Mouse (Mus musculus): ENCODE results near the gene Gtdc1. TPM values are rescaled to one million over a fixed set of nuclear protein-coding genes. Genes with fewer than 3 reads are reported as not detected.

Gtdc1 gene
- polyA plus RNA-seq, 1 experiment from 2014 or later = 19.5 TPM

- Histone ChIP-seq H3K9ac (replicated peaks) (no peak overlapping the region), H3K4me1 (replicated peaks) (no peaks in the 10 kb centered on the region; the same call in 1 of the 2 replicates), H3K4me3 (replicated peaks) (no peak overlapping the region), H3K9me3 (no peaks in the 10 kb centered on the region), H3K4me2 (replicated peaks) (no peak overlapping the region), H3K27me3 (no peaks in the 10 kb centered on the region), H3K36me3 (no peaks in the 10 kb centered on the region), H3K27ac (no peak overlapping the region)
- ATAC-seq = no peak
- WGBS = 72% methylated on average over 3 of the region's 3 CpGs
These were observed 28.8 kb upstream of the Gtdc1 start for GRCm38 (mm10) chr2:44956232-44956631.

- no peak overlapping the region for H3K4me2 ChIP-seq (replicated peaks)
- ATAC-seq = no peak
- no peak overlapping the region for H3K27ac ChIP-seq
- H3K9ac ChIP-seq (replicated peaks) = no peak overlapping the region
- H3K9me3 ChIP-seq = no peaks in the 10 kb centered on the region
- no peak overlapping the region for H3K4me3 ChIP-seq (replicated peaks)
- H3K27me3 ChIP-seq = no peaks in the 10 kb centered on the region
- no peaks in the 10 kb centered on the region; the same call in 1 of the 2 replicates for H3K4me1 ChIP-seq (replicated peaks)
- WGBS = 93% methylated on average over 6 of the region's 6 CpGs
- no peaks in the 10 kb centered on the region for H3K36me3 ChIP-seq
These were observed 28.0 kb upstream of the Gtdc1 start for GRCm38 (mm10) chr2:44955506-44955905.

GRCm38 (mm10) chr2:44954180-44954579, 26.7 kb upstream of the Gtdc1 start:
- H3K9me3 ChIP-seq = no peaks in the 10 kb centered on the region
- H3K27me3 ChIP-seq = no peaks in the 10 kb centered on the region
- H3K4me1 ChIP-seq (replicated peaks) = no peaks in the 10 kb centered on the region; the same call in 1 of the 2 replicates
- H3K4me3 ChIP-seq (replicated peaks) = no peak overlapping the region
- no peak overlapping the region for H3K4me2 ChIP-seq (replicated peaks)
- no peak overlapping the region for H3K9ac ChIP-seq (replicated peaks)
- H3K36me3 ChIP-seq = no peaks in the 10 kb centered on the region
- H3K27ac ChIP-seq = no peak overlapping the region
- no peak for ATAC-seq
- 87% methylated on average over 1 of the region's 1 CpGs for WGBS

GRCm38 (mm10) chr2:44952830-44953422, 25.5 kb upstream of the Gtdc1 start:
- Histone ChIP-seq H3K4me1 (replicated peaks) (no peaks in the 10 kb centered on the region; the same call in 1 of the 2 replicates), H3K9ac (replicated peaks) (no peak overlapping the region), H3K9me3 (no peaks in the 10 kb centered on the region), H3K27me3 (no peaks in the 10 kb centered on the region), H3K36me3 (no peaks in the 10 kb centered on the region), H3K27ac (no peak overlapping the region), H3K4me2 (replicated peaks) (no peak overlapping the region), H3K4me3 (replicated peaks) (no peak overlapping the region)
- WGBS = 23% methylated on average over 6 of the region's 6 CpGs
- no peak for ATAC-seq

- WGBS = 63% methylated on average over 4 of the region's 4 CpGs
- no peaks in the 10 kb centered on the region; the same call in 1 of the 2 replicates for H3K4me1 ChIP-seq (replicated peaks)
- H3K9ac ChIP-seq (replicated peaks) = no peak overlapping the region
- no peak for ATAC-seq
- H3K36me3 ChIP-seq = no peaks in the 10 kb centered on the region
- no peak overlapping the region for H3K4me2 ChIP-seq (replicated peaks)
- H3K4me3 ChIP-seq (replicated peaks) = no peak overlapping the region
- no peaks in the 10 kb centered on the region for H3K27me3 ChIP-seq
- H3K9me3 ChIP-seq = no peaks in the 10 kb centered on the region
- H3K27ac ChIP-seq = no peak overlapping the region
These were observed 24.3 kb upstream of the Gtdc1 start for GRCm38 (mm10) chr2:44951651-44952213.

- no peaks in the 10 kb centered on the region for H3K4me1 ChIP-seq (replicated peaks)
- no peaks in the 10 kb centered on the region for H3K27me3 ChIP-seq
- no peak overlapping the region for H3K4me3 ChIP-seq (replicated peaks)
- WGBS = 93% methylated on average over 2 of the region's 2 CpGs
- H3K27ac ChIP-seq = no peak overlapping the region
- no peaks in the 10 kb centered on the region for H3K9me3 ChIP-seq
- H3K9ac ChIP-seq (replicated peaks) = no peak overlapping the region
- H3K4me2 ChIP-seq (replicated peaks) = no peak overlapping the region
- ATAC-seq = no peak
- no peaks in the 10 kb centered on the region for H3K36me3 ChIP-seq
These were observed 17.2 kb upstream of the Gtdc1 start for GRCm38 (mm10) chr2:44944689-44945088.

DNA sequence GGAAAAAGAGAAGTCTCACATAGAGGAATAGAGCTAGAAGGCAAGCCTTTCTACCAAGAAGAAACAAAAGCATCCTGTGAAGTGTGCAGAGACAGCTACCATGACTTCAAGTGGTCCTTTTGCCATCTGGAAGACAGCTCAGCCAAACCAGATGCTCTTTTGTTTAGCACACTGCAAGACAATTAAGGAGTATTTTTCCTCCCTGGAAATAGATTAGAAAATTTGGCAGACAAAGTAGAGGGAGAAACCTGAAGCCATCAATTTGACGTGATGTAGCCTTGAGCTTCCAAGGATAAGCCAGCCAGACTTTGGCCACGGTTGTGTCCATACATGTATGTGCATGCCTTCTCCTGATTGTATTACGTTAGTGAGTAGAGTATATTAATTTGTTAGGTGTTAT, 3.5 kb upstream of the Gtdc1 start:
- no peak overlapping the region for H3K9ac ChIP-seq (replicated peaks)

DNA sequence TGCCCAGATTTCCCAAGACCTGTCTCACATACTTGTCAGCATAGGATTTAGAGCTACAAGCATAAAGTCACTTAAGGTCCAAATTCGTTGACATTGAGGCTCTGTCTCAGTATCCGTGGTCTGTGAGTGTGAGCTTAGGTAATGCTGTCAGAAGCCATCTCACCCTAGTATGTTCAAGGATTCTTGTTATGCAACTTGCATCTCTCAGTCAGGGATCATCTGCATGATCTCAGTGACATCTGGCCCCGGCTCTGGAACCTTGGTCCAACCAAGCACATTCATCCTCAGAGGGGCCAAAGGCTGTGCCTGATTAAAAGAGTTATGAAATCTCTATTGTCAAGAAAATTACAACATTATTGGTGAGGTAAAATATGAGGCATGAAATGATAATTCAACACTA, 1.2 kb upstream of the Gtdc1 start:
- Histone ChIP-seq H3K27me3 (no peaks in the 10 kb centered on the region), H3K36me3 (no peaks in the 10 kb centered on the region), H3K4me3 (replicated peaks) (no peak overlapping the region), H3K4me2 (replicated peaks) (no peak overlapping the region), H3K9ac (replicated peaks) (no peak overlapping the region), H3K4me1 (replicated peaks) (peaks cover 11% of the 10 kb centered on the region), H3K27ac (no peak overlapping the region), H3K9me3 (no peaks in the 10 kb centered on the region)
- WGBS = 88% methylated on average over 3 of the region's 3 CpGs
- ATAC-seq = no peak

More for the DNA sequence above, 3.5 kb upstream of the Gtdc1 start:
- H3K9me3 ChIP-seq = 0 out of 2 replicates have a peak, but pooled peaks cover 2% of the 10 kb centered on the region
- 92% methylated on average over 3 of the region's 3 CpGs for WGBS
- ATAC-seq = no peak
- H3K36me3 ChIP-seq = no peaks in the 10 kb centered on the region
- H3K4me2 ChIP-seq (replicated peaks) = no peak overlapping the region
- H3K4me3 ChIP-seq (replicated peaks) = no peak overlapping the region
- H3K27me3 ChIP-seq = no peaks in the 10 kb centered on the region
- H3K4me1 ChIP-seq (replicated peaks) = peaks cover 5% of the 10 kb centered on the region
- H3K27ac ChIP-seq = no peak overlapping the region

DNA sequence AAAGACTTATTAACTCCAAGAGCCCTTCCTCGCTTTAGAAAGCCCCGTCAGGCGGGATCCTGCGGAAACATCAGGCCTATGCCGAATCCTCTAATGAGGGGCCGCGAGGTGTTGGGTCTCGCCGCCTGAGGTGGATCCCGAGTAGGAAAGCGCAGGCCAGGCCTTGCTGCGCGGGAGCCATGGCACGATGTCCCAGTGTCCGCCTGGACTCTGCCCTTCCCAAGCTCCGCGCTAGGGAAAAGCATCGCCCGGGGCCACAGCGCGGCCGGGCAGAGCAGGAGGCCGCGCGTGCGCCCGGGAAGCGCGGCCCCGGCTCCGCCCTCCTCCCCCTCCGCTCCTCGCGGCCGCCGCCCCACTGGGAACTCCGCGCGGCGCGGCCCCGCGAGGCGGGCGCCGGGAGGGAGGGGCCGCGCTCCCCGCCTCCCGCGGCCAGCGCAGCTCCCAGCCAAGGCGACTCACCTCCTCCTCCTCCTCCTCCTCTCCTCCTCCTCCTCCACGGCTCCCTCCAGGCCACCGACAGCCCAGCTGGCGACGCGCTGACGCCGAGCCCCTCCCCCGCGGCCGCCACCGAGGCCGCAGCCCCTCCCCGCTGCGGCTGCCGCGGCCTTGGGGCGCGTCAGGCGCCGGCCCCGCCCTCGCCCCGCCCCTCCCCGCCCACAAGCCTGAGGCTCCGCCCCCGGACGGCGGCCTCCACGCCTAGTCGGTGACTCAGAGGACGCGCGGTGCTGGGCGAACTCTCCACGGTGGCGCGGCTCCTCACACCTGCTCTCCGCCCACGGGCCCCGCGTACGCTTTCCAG, 575 bp downstream of the Gtdc1 start:
- H3K4me1 ChIP-seq (replicated peaks) = peaks cover 11% of the 10 kb centered on the region
- H3K4me3 ChIP-seq (replicated peaks) = peak overlapping the region; percentile 75
- H3K9me3 ChIP-seq = no peaks in the 10 kb centered on the region
- 1% methylated on average over 45 of the region's 95 CpGs for WGBS
- peak overlapping the region; percentile 68 for H3K4me2 ChIP-seq (replicated peaks)
- peak; percentile 98 for ATAC-seq
- H3K27me3 ChIP-seq = no peaks in the 10 kb centered on the region
- H3K36me3 ChIP-seq = no peaks in the 10 kb centered on the region
- H3K9ac ChIP-seq (replicated peaks) = peak overlapping the region; percentile 83
- peak overlapping the region; percentile 89 for H3K27ac ChIP-seq

DNA sequence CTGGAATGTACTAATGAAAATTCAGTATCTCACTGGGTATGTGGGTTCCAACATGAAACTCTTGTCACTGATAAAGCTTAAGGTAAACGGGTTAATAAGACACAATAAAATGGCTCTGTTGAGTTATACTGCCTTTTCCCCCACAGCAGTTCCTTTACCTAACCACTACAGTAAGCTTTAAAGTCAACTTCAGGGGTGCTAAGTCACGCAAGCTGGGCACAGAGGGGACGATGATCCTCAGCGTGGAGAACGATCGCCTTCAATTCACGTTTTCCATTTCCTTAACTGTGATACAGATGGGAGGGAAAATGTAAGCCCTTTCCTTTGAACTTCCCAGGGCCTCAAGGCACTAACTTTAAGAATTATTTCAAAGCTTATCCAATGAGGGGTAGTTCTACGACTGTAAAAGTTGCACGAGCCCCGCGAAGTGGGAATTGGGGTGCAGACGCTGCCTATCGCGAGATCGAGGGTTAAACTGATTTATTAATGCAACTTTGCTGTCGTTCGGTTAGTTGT, 1.2 kb downstream of the Gtdc1 start:
- peaks cover 11% of the 10 kb centered on the region for H3K4me1 ChIP-seq (replicated peaks)
- peak overlapping the region; percentile 68 for H3K4me2 ChIP-seq (replicated peaks)
- peak overlapping the region; percentile 75 for H3K4me3 ChIP-seq (replicated peaks)
- H3K27ac ChIP-seq = peak overlapping the region; percentile 89
- H3K9me3 ChIP-seq = no peaks in the 10 kb centered on the region
- no peaks in the 10 kb centered on the region for H3K36me3 ChIP-seq
- H3K27me3 ChIP-seq = no peaks in the 10 kb centered on the region
- peak overlapping the region; percentile 83 for H3K9ac ChIP-seq (replicated peaks)
- WGBS = 1% methylated on average over 17 of the region's 17 CpGs
- no peak; the same call in 1 of the 2 replicates for ATAC-seq

GRCm38 (mm10) chr2:44924618-44925017, 2.8 kb downstream of the Gtdc1 start:
- H3K4me2 ChIP-seq (replicated peaks) = no peak overlapping the region
- no peak for ATAC-seq

More at GRCm38 (mm10) chr2:44924618-44925017, 2.8 kb downstream of the Gtdc1 start:
- no peak overlapping the region for H3K27ac ChIP-seq
- H3K4me3 ChIP-seq (replicated peaks) = no peak overlapping the region
- no peak overlapping the region for H3K9ac ChIP-seq (replicated peaks)
- H3K4me1 ChIP-seq (replicated peaks) = peaks cover 11% of the 10 kb centered on the region
- no peaks in the 10 kb centered on the region for H3K36me3 ChIP-seq
- no peaks in the 10 kb centered on the region for H3K9me3 ChIP-seq
- no peaks in the 10 kb centered on the region for H3K27me3 ChIP-seq
